ENCODE assay signal across 1 mouse cellular context in the genomic region with DNA sequence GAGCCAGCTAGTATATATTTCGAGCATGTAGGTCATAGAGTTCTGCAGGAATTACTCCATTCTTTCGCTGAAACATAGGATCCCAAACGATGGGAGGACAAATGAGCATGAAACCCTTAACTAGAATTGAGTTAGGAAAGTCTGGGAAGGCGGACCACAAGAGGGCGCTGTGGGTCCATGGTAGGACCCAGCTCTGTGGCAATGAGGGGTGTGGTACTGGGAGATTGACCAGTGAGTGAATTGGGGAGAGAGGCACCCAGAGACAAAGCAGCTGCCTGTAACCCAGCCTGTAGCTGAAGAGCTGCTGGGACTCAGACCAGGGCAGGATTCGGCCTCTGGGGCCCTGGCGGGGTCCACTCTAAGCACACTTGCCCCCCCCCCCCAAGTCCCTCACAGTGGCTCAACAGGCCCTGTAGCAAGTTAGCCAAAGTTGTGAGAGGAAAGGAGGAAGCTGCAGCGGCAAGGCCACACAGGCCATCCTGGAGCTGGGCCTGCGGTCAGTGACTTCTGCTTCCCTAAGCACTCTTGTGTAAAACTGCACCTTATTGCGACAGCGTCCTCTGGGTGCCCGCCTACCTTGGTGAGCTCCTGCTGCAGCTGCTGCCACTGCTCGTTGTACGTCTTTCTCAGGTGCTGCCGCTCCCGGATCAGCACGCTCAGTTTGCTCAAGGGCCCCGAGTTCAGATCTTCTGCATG.
TF ChIP-seq lines count a peak whose summit lies in the region.

No protein-coding gene starts in this region.

TF ChIP-seq in CH12.LX, 34 proteins besides CTCF, POLR2A, EP300 and RAD21:
- no peak for TF ChIP-seq HCFC1 (IDR thresholded peaks at IDR 0.05; ENCODE audit: low read depth, low read length)
- 0 out of 2 replicates have a peak, but pooled peaks have one; percentile 18 for TF ChIP-seq MAZ (IDR thresholded peaks at IDR 0.05; ENCODE audit: low read depth, low read length)
- no peak for TF ChIP-seq MYC (IDR thresholded peaks at IDR 0.05; ENCODE audit: low read depth, low read length)
- peak; percentile 51; the same call in 1 of the 2 replicates for TF ChIP-seq MXI1 (IDR thresholded peaks at IDR 0.05; ENCODE audit: low read depth, low read length)
- no peak for TF ChIP-seq CHD2 (IDR thresholded peaks at IDR 0.05; ENCODE audit: low read length)
- no peak for TF ChIP-seq NRF1 (IDR thresholded peaks at IDR 0.05; ENCODE audit: low read depth, low read length)
- no peak for TF ChIP-seq CHD1 (IDR thresholded peaks at IDR 0.05; ENCODE audit: low read depth, low read length)
- TF ChIP-seq SIN3A (IDR thresholded peaks at IDR 0.05; ENCODE audit: low read length), result peak; percentile 50; the same call in 1 of the 2 replicates
- no peak for TF ChIP-seq ETS1 (conservative IDR thresholded peaks at IDR 0.05; ENCODE audit: low read depth, low read length)
- 0 out of 2 replicates have a peak, but pooled peaks have one; percentile 28 for TF ChIP-seq ZMIZ1 (IDR thresholded peaks at IDR 0.05; ENCODE audit: low read depth, low read length)
- no peak for TF ChIP-seq TCF12 (IDR thresholded peaks at IDR 0.05; ENCODE audit: low read depth, low read length)
- TF ChIP-seq ZC3H11A (IDR thresholded peaks at IDR 0.05; ENCODE audit: low read depth, low read length), result peak; percentile 55
- TF ChIP-seq BHLHE40 (IDR thresholded peaks at IDR 0.05; ENCODE audit: low read depth, low read length), result 0 out of 2 replicates have a peak, but pooled peaks have one; percentile 8
- TF ChIP-seq SMC3 (IDR thresholded peaks at IDR 0.05; ENCODE audit: low read depth, low read length), result peak; percentile 94
